ENCODE assay signal across 14 mouse cellular contexts in the genomic region with DNA sequence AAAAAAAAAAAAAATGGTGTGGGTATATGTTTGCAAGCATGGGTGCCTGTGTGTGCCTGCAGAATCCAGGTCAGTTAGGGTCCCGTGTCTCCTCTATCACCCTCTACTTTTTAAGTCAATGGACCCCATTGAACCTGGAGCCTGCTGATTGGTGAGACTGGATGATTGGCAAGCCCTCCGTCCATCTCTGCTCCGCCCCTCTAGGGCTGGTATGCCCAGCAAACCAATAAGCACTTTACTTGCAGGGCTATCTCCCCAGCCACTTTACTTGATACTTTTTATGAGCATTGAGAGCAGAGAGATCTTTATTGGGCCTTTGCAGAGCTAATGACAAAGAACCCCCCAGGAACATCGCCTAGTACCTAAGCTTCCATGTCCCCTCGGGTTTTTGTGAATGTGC. TPM values are rescaled to one million over a fixed set of nuclear protein-coding genes. Genes with fewer than 3 reads are reported as not detected.
"Had no signal": no experiment of that assay in that cellular context is flagged by ENCODE, and none has a peak within 500 bp of the region (broad histone marks: within the 10 kb centered on the region; RNA-seq: fewer than 3 reads in every experiment).

No protein-coding gene starts in this region.

- ATAC-seq: intestine, embryonic 15.5 days; midbrain, embryonic 13.5 days had no signal

- H3K9me3 ChIP-seq: intestine, embryonic 15.5 days; midbrain, embryonic 13.5 days; neural tube, embryonic 12.5 days had no signal

- H3K9ac ChIP-seq: intestine, embryonic 15.5 days; midbrain, embryonic 13.5 days; neural tube, embryonic 12.5 days had no signal

- H3K27ac ChIP-seq: intestine, embryonic 15.5 days; left cerebral cortex, adult 2 months; macrophage; midbrain, embryonic 13.5 days; neural tube, embryonic 12.5 days had no signal

- DNase-seq: kidney, adult 18-20 months; kidney, postnatal 25 days; lung, adult 2 months; lung, postnatal 10 days; right cerebral cortex, postnatal 14 days; thymus, postnatal 36 days had no signal

- H3K4me2 ChIP-seq: intestine, embryonic 15.5 days; midbrain, embryonic 13.5 days; neural tube, embryonic 12.5 days had no signal

- H3K4me3 ChIP-seq: intestine, embryonic 15.5 days; left cerebral cortex, adult 2 months; midbrain, embryonic 13.5 days; myocyte; neural tube, embryonic 12.5 days had no signal

- H3K27me3 ChIP-seq: intestine, embryonic 15.5 days; midbrain, embryonic 13.5 days; neural tube, embryonic 12.5 days had no signal

- H3K36me3 ChIP-seq: intestine, embryonic 15.5 days; midbrain, embryonic 13.5 days; neural tube, embryonic 12.5 days had no signal

RNA-seq across cellular contexts. Expression of gene Mgst2, which starts 54.3 kb away (rescaled TPM):
- total RNA-seq: layer of hippocampus, postnatal 25 days; left cerebral cortex, adult 2 months; liver, adult 2 months had no signal
